Comparison of ENCODE assay signal across 9 mouse cellular contexts in genomic region chr2:165215103-165215951, GRCm38 (mm10). TPM values are rescaled to one million over a fixed set of nuclear protein-coding genes. Genes with fewer than 3 reads are reported as not detected.
DNase-seq lines count a peak whose midpoint lies in the region; ATAC-seq and TF ChIP-seq lines count a peak whose summit lies in the region.
"Had no signal": no experiment of that assay in that cellular context is flagged by ENCODE, and none has a peak within 500 bp of the region (broad histone marks: within the 10 kb centered on the region; RNA-seq: fewer than 3 reads in every experiment).

No protein-coding gene starts in this region.

- H3K9ac ChIP-seq in lung, embryonic 16.5 days (ENCODE audit: low read length) = no peak overlapping the region
- H3K9ac ChIP-seq in heart, postnatal 0 days (replicated peaks; ENCODE audit: low read depth, low read length) = no peak overlapping the region

- no peak for TF ChIP-seq EP300 in heart, postnatal 0 days (IDR thresholded peaks at IDR 0.05; ENCODE audit: low read depth)

- 3% methylated on average over 39 of the region's 39 CpGs for WGBS in lung, embryonic 16.5 days
- WGBS in lung, adult 2 months = 4% methylated on average over 39 of the region's 39 CpGs
- WGBS in heart, postnatal 0 days = 3% methylated on average over 39 of the region's 39 CpGs
- 4% methylated on average over 39 of the region's 39 CpGs for WGBS in midbrain, embryonic 10.5 days

- H3K27me3 ChIP-seq in lung, embryonic 16.5 days (ENCODE audit: control insufficient read depth, insufficient read depth, low read depth, low read length) = peaks cover 50% of the 10 kb centered on the region
- H3K27me3 ChIP-seq in heart, postnatal 0 days (ENCODE audit: control insufficient read depth, insufficient read depth, low read length) = peaks cover 89% of the 10 kb centered on the region
- peaks cover 98% of the 10 kb centered on the region for H3K27me3 ChIP-seq in midbrain, embryonic 10.5 days (ENCODE audit: low read depth, poor library complexity, severe bottlenecking)

- no peak overlapping the region for H3K27ac ChIP-seq in lung, embryonic 16.5 days (ENCODE audit: low read length)
- no peak overlapping the region for H3K27ac ChIP-seq in heart, postnatal 0 days (ENCODE audit: low read depth)
- H3K27ac ChIP-seq in midbrain, embryonic 10.5 days (replicated peaks) = peak overlapping the region; percentile 83

- H3K4me3 ChIP-seq in lung, embryonic 16.5 days (ENCODE audit: low read length) = 0 out of 2 replicates have a peak overlapping the region, but pooled peaks have one; percentile 17
- no peak overlapping the region for H3K4me3 ChIP-seq in lung, adult 2 months (replicated peaks; ENCODE audit: extremely low read depth, low read depth, low read length)
- no peak overlapping the region for H3K4me3 ChIP-seq in heart, postnatal 0 days (ENCODE audit: low read depth, low read length)
- H3K4me3 ChIP-seq in midbrain, embryonic 10.5 days = peak overlapping the region; percentile 46

- ATAC-seq in lung, embryonic 16.5 days (ENCODE audit: low read depth) = peak; percentile 55; the same call in 1 of the 2 replicates
- no peak for ATAC-seq in heart, postnatal 0 days (ENCODE audit: insufficient read depth, low read depth)
- ATAC-seq in frontal cortex, adult (ENCODE audit: low TSS enrichment) = no peak

- no peak for TF ChIP-seq POLR2A in lung, adult 2 months (IDR thresholded peaks at IDR 0.05; ENCODE audit: borderline replicate concordance, extremely low read depth, low read depth, low read length)

- no peak for DNase-seq in lung, adult 2 months
- DNase-seq in cerebellum, postnatal 14 days = peak; percentile 75 to 77
- no peak for DNase-seq in heart, postnatal 0 days (ENCODE audit: low spot score)
- DNase-seq in midbrain, embryonic 10.5 days (ENCODE audit: low spot score) = peak; percentile 79
- DNase-seq in frontal cortex, postnatal 36 days (ENCODE audit: low spot score in 2 of 2) = no peak
- DNase-seq in right cerebral cortex, adult 2 months (ENCODE audit: low spot score in 2 of 2) = no peak

- TF ChIP-seq CTCF in lung, adult 2 months (IDR thresholded peaks at IDR 0.05; ENCODE audit: insufficient read depth, low read length) = no peak
- no peak for TF ChIP-seq CTCF in heart, postnatal 0 days (IDR thresholded peaks at IDR 0.05; ENCODE audit: low read depth)

- no peaks in the 10 kb centered on the region; the same call in 1 of the 2 replicates for H3K4me1 ChIP-seq in lung, embryonic 16.5 days (replicated peaks; ENCODE audit: control insufficient read depth, insufficient read depth, low read length)
- no peaks in the 10 kb centered on the region for H3K4me1 ChIP-seq in lung, adult 2 months (ENCODE audit: control insufficient read depth, insufficient read depth, low read length)
- peaks cover 6% of the 10 kb centered on the region; the same call in 1 of the 2 replicates for H3K4me1 ChIP-seq in heart, postnatal 0 days (ENCODE audit: control insufficient read depth, insufficient read depth)
- H3K4me1 ChIP-seq in midbrain, embryonic 10.5 days = peaks cover 94% of the 10 kb centered on the region

- H3K36me3 ChIP-seq in lung, embryonic 16.5 days (ENCODE audit: control insufficient read depth, insufficient read depth, low read length) = no peaks in the 10 kb centered on the region
- H3K36me3 ChIP-seq in heart, postnatal 0 days (replicated peaks; ENCODE audit: control insufficient read depth, insufficient read depth, low read length) = no peaks in the 10 kb centered on the region
- H3K36me3 ChIP-seq in midbrain, embryonic 10.5 days = no peaks in the 10 kb centered on the region

- no peaks in the 10 kb centered on the region for H3K9me3 ChIP-seq in lung, embryonic 16.5 days (ENCODE audit: control insufficient read depth, low read length)
- H3K9me3 ChIP-seq in heart, postnatal 0 days (replicated peaks; ENCODE audit: control insufficient read depth, low read length) = no peaks in the 10 kb centered on the region
- H3K9me3 ChIP-seq in midbrain, embryonic 10.5 days (replicated peaks) = no peaks in the 10 kb centered on the region

- H3K4me2 ChIP-seq in lung, embryonic 16.5 days (ENCODE audit: low read depth, low read length) = peak overlapping the region; percentile 42
- H3K4me2 ChIP-seq in heart, postnatal 0 days (ENCODE audit: low read depth, low read length) = peak overlapping the region; percentile 16

RNA-seq across cellular contexts. Expression of gene Cdh22, which starts 19.3 kb away (rescaled TPM):
- 0.67 and 0.88 TPM in 2 replicates for polyA plus RNA-seq in lung, embryonic 16.5 days (2015; fragmentation: Nextera tagmentation; extraction: Ambion mirVana)
- polyA plus RNA-seq in lung, adult 2 months (2012; rRNA removed) = 2.0 and 3.0 TPM in 2 replicates
- 0.04 and 0.19 TPM in 2 replicates for total RNA-seq in heart, postnatal 0 days (2014; rRNA removed; ENCODE audit: low replicate concordance)
- 0.05 and 0.08 TPM in 2 replicates for polyA plus RNA-seq in heart, postnatal 0 days (2015; fragmentation: Nextera tagmentation; extraction: Ambion mirVana)
- polyA plus RNA-seq in midbrain, embryonic 10.5 days (2016; fragmentation: Nextera tagmentation; extraction: Ambion mirVana) = 3.9 and 7.1 TPM in 2 replicates
- total RNA-seq: liver, adult 2 months had no signal
- polyA plus RNA-seq: liver, adult 2 months had no signal

Comparison
In these comparisons a context has a peak if more than half of its experiments do, and no peak if none do; other contexts are left out.
1. H3K4me3 ChIP-seq: peak in lung, embryonic 16.5 days (single experiment) and midbrain, embryonic 10.5 days (single experiment); none in lung, adult 2 months (single experiment) and heart, postnatal 0 days (single experiment).
2. DNase-seq: peak in cerebellum, postnatal 14 days (2 of 2) and midbrain, embryonic 10.5 days (single experiment); none in lung, adult 2 months (single experiment), heart, postnatal 0 days (single experiment), frontal cortex, postnatal 36 days (0 of 2) and right cerebral cortex, adult 2 months (0 of 2).